Mouse (Mus musculus) spleen, postnatal 4 days (tissue): ENCODE data around the gene Zfp800.
A peak's percentile ranks its signal among the peaks of the same experiment; 100 is the strongest.

Experiments
- DNase-seq, 2 experiments: peaks; one replicate each; pipeline ENCODE4 v3.0.0; 2022; ENCODE audit warnings: low spot score in 2 of 2

Zfp800 gene

GRCm38 (mm10) chr6:28312067-28312466 lies 85.7 kb downstream of the Zfp800 start:
- no peak for DNase-seq

GRCm38 (mm10) chr6:28309692-28310091 lies 88.1 kb downstream of the Zfp800 start:
- DNase-seq: no peak

- DNase-seq: no peak
These were observed 88.9 kb downstream of the Zfp800 start for GRCm38 (mm10) chr6:28308929-28309328.

GRCm38 (mm10) chr6:28306702-28307101 lies 91.1 kb downstream of the Zfp800 start:
- no peak for DNase-seq

- no peak for DNase-seq
These were observed 101.5 kb downstream of the Zfp800 start for GRCm38 (mm10) chr6:28296306-28296705.

GRCm38 (mm10) chr6:28295581-28295980 lies 102.2 kb downstream of the Zfp800 start:
- no peak for DNase-seq

- no peak for DNase-seq
These were observed 105.0 kb downstream of the Zfp800 start for GRCm38 (mm10) chr6:28292810-28293209.

GRCm38 (mm10) chr6:28279886-28280285 lies 117.9 kb downstream of the Zfp800 start:
- DNase-seq: no peak

- DNase-seq: no peak
These were observed 135.6 kb downstream of the Zfp800 start for GRCm38 (mm10) chr6:28262198-28262621.

- peak; percentile 88 to 92 for DNase-seq
These were observed 136.3 kb downstream of the Zfp800 start for GRCm38 (mm10) chr6:28261307-28262197.

GRCm38 (mm10) chr6:28260425-28261191 lies 137.2 kb downstream of the Zfp800 start:
- peak; percentile 56 to 82 for DNase-seq

GRCm38 (mm10) chr6:28259750-28260149 lies 138.1 kb downstream of the Zfp800 start:
- no peak for DNase-seq

GRCm38 (mm10) chr6:28258440-28258839 lies 139.4 kb downstream of the Zfp800 start:
- DNase-seq: no peak

GRCm38 (mm10) chr6:28257772-28258171 lies 140.0 kb downstream of the Zfp800 start:
- no peak for DNase-seq

GRCm38 (mm10) chr6:28252790-28253189 lies 145.0 kb downstream of the Zfp800 start:
- DNase-seq: no peak

- DNase-seq: no peak
These were observed 149.6 kb downstream of the Zfp800 start for GRCm38 (mm10) chr6:28248211-28248610.

- no peak for DNase-seq
These were observed 165.0 kb downstream of the Zfp800 start for GRCm38 (mm10) chr6:28232618-28233361.

GRCm38 (mm10) chr6:28228085-28228484 lies 169.7 kb downstream of the Zfp800 start:
- DNase-seq: no peak

- DNase-seq: no peak
These were observed 176.8 kb downstream of the Zfp800 start for GRCm38 (mm10) chr6:28221017-28221416.

- no peak for DNase-seq
These were observed 179.4 kb downstream of the Zfp800 start for GRCm38 (mm10) chr6:28218386-28218785.

- DNase-seq: peak; percentile 75 to 89
These were observed 182.4 kb downstream of the Zfp800 start for GRCm38 (mm10) chr6:28215268-28215954.
